Comparison of ENCODE assay signal across 13 mouse cellular contexts in genomic region chr5:34530687-34531086, GRCm38 (mm10). TPM values are rescaled to one million over a fixed set of nuclear protein-coding genes. Genes with fewer than 3 reads are reported as not detected.
A peak's percentile ranks its signal among the peaks of the same experiment; 100 is the strongest.
DNase-seq lines count a peak whose midpoint lies in the region; ATAC-seq lines count a peak whose summit lies in the region.
"Had no signal": no experiment of that assay in that cellular context is flagged by ENCODE, and none has a peak within 500 bp of the region (broad histone marks: within the 10 kb centered on the region; RNA-seq: fewer than 3 reads in every experiment).

No protein-coding gene starts in this region.

- no peak overlapping the region for H3K9ac ChIP-seq in liver, embryonic 12.5 days
- H3K9ac ChIP-seq: heart, embryonic 13.5 days; hindbrain, embryonic 14.5 days had no signal

- no peaks in the 10 kb centered on the region for H3K9me3 ChIP-seq in heart, embryonic 10.5 days
- H3K9me3 ChIP-seq in liver, embryonic 12.5 days (replicated peaks) = no peaks in the 10 kb centered on the region
- H3K9me3 ChIP-seq in midbrain, embryonic 10.5 days (replicated peaks) = no peaks in the 10 kb centered on the region
- H3K9me3 ChIP-seq: heart, embryonic 13.5 days had no signal

- no peak for DNase-seq in heart, embryonic 10.5 days (ENCODE audit: low spot score)
- DNase-seq in heart, adult 8-10 months (ENCODE audit: low spot score) = no peak
- peak; percentile 22 for DNase-seq in urinary bladder, adult 2 months (ENCODE audit: low spot score)
- no peak for DNase-seq in urinary bladder, postnatal 4 days (ENCODE audit: low spot score in 2 of 2)
- no peak for DNase-seq in Muller cell, postnatal 12 days (ENCODE audit: inconsistent ontology term)
- DNase-seq in midbrain, embryonic 10.5 days (ENCODE audit: low spot score) = no peak
- DNase-seq in frontal cortex, postnatal 25 days (ENCODE audit: low spot score in 2 of 2) = no peak
- DNase-seq: cerebellum, adult 9-10 months; left cerebral cortex, postnatal 4 days; lung, postnatal 4 days had no signal

- 52% methylated on average over 4 of the region's 4 CpGs for WGBS in heart, embryonic 10.5 days
- 46% methylated on average over 4 of the region's 4 CpGs for WGBS in liver, embryonic 12.5 days (ENCODE audit: insufficient replicate concordance)
- 60% methylated on average over 4 of the region's 4 CpGs for WGBS in midbrain, embryonic 10.5 days

- H3K4me1 ChIP-seq in heart, embryonic 10.5 days = peaks cover 34% of the 10 kb centered on the region
- H3K4me1 ChIP-seq in liver, embryonic 12.5 days = peaks cover 51% of the 10 kb centered on the region
- H3K4me1 ChIP-seq in midbrain, embryonic 10.5 days = peaks cover 11% of the 10 kb centered on the region

- 0 out of 2 replicates have a peak overlapping the region, but pooled peaks have one; percentile 17 for H3K27ac ChIP-seq in heart, embryonic 10.5 days
- H3K27ac ChIP-seq in liver, embryonic 12.5 days = peak overlapping the region; percentile 11; the same call in 1 of the 2 replicates
- no peak overlapping the region for H3K27ac ChIP-seq in midbrain, embryonic 10.5 days (replicated peaks)
- H3K27ac ChIP-seq: heart, embryonic 13.5 days; hindbrain, embryonic 14.5 days had no signal

- peaks cover 16% of the 10 kb centered on the region for H3K27me3 ChIP-seq in heart, embryonic 10.5 days (ENCODE audit: insufficient read depth, poor library complexity, severe bottlenecking)
- no peaks in the 10 kb centered on the region; the same call in 1 of the 2 replicates for H3K27me3 ChIP-seq in liver, embryonic 12.5 days (replicated peaks)
- H3K27me3 ChIP-seq in midbrain, embryonic 10.5 days (ENCODE audit: low read depth, poor library complexity, severe bottlenecking) = peaks cover 20% of the 10 kb centered on the region
- H3K27me3 ChIP-seq: heart, embryonic 13.5 days had no signal

- ATAC-seq in liver, embryonic 12.5 days = no peak

- H3K4me3 ChIP-seq in heart, embryonic 10.5 days = no peak overlapping the region
- no peak overlapping the region for H3K4me3 ChIP-seq in liver, embryonic 12.5 days
- no peak overlapping the region for H3K4me3 ChIP-seq in midbrain, embryonic 10.5 days
- H3K4me3 ChIP-seq: heart, embryonic 13.5 days had no signal

- no peaks in the 10 kb centered on the region for H3K36me3 ChIP-seq in heart, embryonic 10.5 days
- H3K36me3 ChIP-seq in liver, embryonic 12.5 days = no peaks in the 10 kb centered on the region
- H3K36me3 ChIP-seq in midbrain, embryonic 10.5 days = no peaks in the 10 kb centered on the region
- H3K36me3 ChIP-seq: heart, embryonic 13.5 days had no signal

- no peak overlapping the region for H3K4me2 ChIP-seq in liver, embryonic 12.5 days
- H3K4me2 ChIP-seq: heart, embryonic 13.5 days; hindbrain, embryonic 14.5 days had no signal

RNA-seq across cellular contexts. Expression of gene Sh3bp2, which starts 5.0 kb away (rescaled TPM):
- polyA plus RNA-seq in heart, embryonic 10.5 days (2016; fragmentation: Nextera tagmentation; extraction: Ambion mirVana) = 3.6 and 6.0 TPM in 2 replicates
- 1 to 10 TPM; 1.3 to 3.6 (median 1.8) TPM for total RNA-seq in heart, adult 8-10 months (2022)
- 7.5 and 7.8 TPM in 2 replicates for polyA plus RNA-seq in urinary bladder, adult 2 months (2012; rRNA removed)
- 4.0 and 5.0 TPM in 2 replicates for polyA plus RNA-seq in liver, embryonic 12.5 days (2016; fragmentation: Nextera tagmentation; extraction: Ambion mirVana)
- polyA plus RNA-seq in midbrain, embryonic 10.5 days (2016; fragmentation: Nextera tagmentation; extraction: Ambion mirVana) = 6.4 and 10.3 TPM in 2 replicates

RNA-seq across cellular contexts. Expression of gene Tnip2, which starts 16.9 kb away (rescaled TPM):
- polyA plus RNA-seq in heart, embryonic 10.5 days (2016; fragmentation: Nextera tagmentation; extraction: Ambion mirVana) = 9.9 and 14.6 TPM in 2 replicates
- total RNA-seq in heart, adult 8-10 months (2022) = 1 to 10 TPM; 6.6 to 8.4 (median 7.7) TPM
- polyA plus RNA-seq in urinary bladder, adult 2 months (2012; rRNA removed) = 39.9 and 43.9 TPM in 2 replicates
- 7.4 and 10.9 TPM in 2 replicates for polyA plus RNA-seq in liver, embryonic 12.5 days (2016; fragmentation: Nextera tagmentation; extraction: Ambion mirVana)
- polyA plus RNA-seq in midbrain, embryonic 10.5 days (2016; fragmentation: Nextera tagmentation; extraction: Ambion mirVana) = 5.3 and 8.0 TPM in 2 replicates

RNA-seq across cellular contexts. Expression of gene Add1, which starts 42.8 kb away (rescaled TPM):
- 177 and 187 TPM in 2 replicates for polyA plus RNA-seq in heart, embryonic 10.5 days (2016; fragmentation: Nextera tagmentation; extraction: Ambion mirVana)
- 100 to 1,000 TPM; 124 to 154 (median 134) TPM for total RNA-seq in heart, adult 8-10 months (2022)
- polyA plus RNA-seq in urinary bladder, adult 2 months (2012; rRNA removed) = 232 and 250 TPM in 2 replicates
- polyA plus RNA-seq in liver, embryonic 12.5 days (2016; fragmentation: Nextera tagmentation; extraction: Ambion mirVana) = 164 and 166 TPM in 2 replicates
- polyA plus RNA-seq in midbrain, embryonic 10.5 days (2016; fragmentation: Nextera tagmentation; extraction: Ambion mirVana) = 166 and 195 TPM in 2 replicates
